Mouse (Mus musculus) small intestine, adult 2 months (tissue): ENCODE data around the gene Ptpra. TPM values are rescaled to one million over a fixed set of nuclear protein-coding genes. Genes with fewer than 3 reads are reported as not detected.
"Not testable (repeated sequence)": the region's sequence is repeated elsewhere in the genome, so short reads cannot be mapped to it uniquely, and the experiment has no call there.

Experiments used
- H3K27ac ChIP-seq: fragments of 200-500 bp; 2 replicates; pipeline ENCODE4 v1.5.1; 2012; ENCODE audit warnings: low read depth, low read length, control low read depth, inconsistent platforms; ENCODE audit not compliant: insufficient read depth
- H3K27me3 ChIP-seq: fragments of 200-500 bp; 2 replicates; pipeline ENCODE4 v1.6.1; 2012; ENCODE audit warnings: mild to moderate bottlenecking, moderate library complexity, low read length, inconsistent platforms; ENCODE audit not compliant: control insufficient read depth, insufficient read depth
- H3K36me3 ChIP-seq: fragments of 200-500 bp; 2 replicates; pipeline ENCODE4 v1.6.1; 2012; ENCODE audit warnings: mild to moderate bottlenecking, low read length, control low read depth, inconsistent platforms; ENCODE audit not compliant: control insufficient read depth, insufficient read depth
- H3K4me1 ChIP-seq: fragments of 200-500 bp; 2 replicates; pipeline ENCODE4 v1.6.1; 2012; ENCODE audit warnings: low read length, inconsistent platforms, mixed read lengths; ENCODE audit not compliant: control insufficient read depth, insufficient read depth, insufficient read length
- H3K4me3 ChIP-seq: fragments of 200-500 bp; 2 replicates; pipeline ENCODE4 v1.5.1; 2012; ENCODE audit warnings: low read depth, mild to moderate bottlenecking, control low read depth, inconsistent platforms, low read length, moderate library complexity
- CTCF ChIP-seq: fragments of 200-500 bp; IDR thresholded peaks from 2 replicates; pipeline ENCODE4 v1.5.1; 2012; ENCODE audit warnings: low read depth, mild to moderate bottlenecking, control low read depth, inconsistent platforms, low read length, moderate library complexity, mixed read lengths; ENCODE audit not compliant: insufficient replicate concordance, insufficient read length; ENCODE audit errors: extremely low read depth
- POLR2A ChIP-seq: fragments of 200-500 bp; IDR thresholded peaks from 2 replicates; pipeline ENCODE4 v1.6.1; 2012; ENCODE audit warnings: low read depth, mild to moderate bottlenecking, control low read depth, inconsistent platforms, low read length, moderate library complexity
- WGBS: fragments of 180-500 bp; shearing (Covaris S2); methylation state at CpG from one replicate; pipeline ENCODE4 v1.1.7; 2018; 5-methylcytosine and 5-hydroxymethylcytosine counted together
- polyA plus RNA-seq: library from polyadenylated mRNA; depleted of rRNA; stranded (reverse); fragments of >200 nt; gene quantifications from 2 replicates; pipeline ENCODE4 v1.2.3, GENCODE M21; 2012

The Ptpra gene
- polyA plus RNA-seq, 1 experiment, result 21.8 TPM

- H3K36me3 ChIP-seq, result peaks cover 15% of the 10 kb centered on the region
- 95% methylated on average over 8 of the region's 8 CpGs for WGBS
- TF ChIP-seq CTCF (no peak), POLR2A (no peak)
- H3K27ac ChIP-seq, result no peak overlapping the region
- no peaks in the 10 kb centered on the region for H3K27me3 ChIP-seq
- no peak overlapping the region for H3K4me3 ChIP-seq
- no peaks in the 10 kb centered on the region for H3K4me1 ChIP-seq
These were observed 63.8 kb downstream of the Ptpra start for GRCm38 (mm10) chr2:130513907-130514306.

- H3K36me3 ChIP-seq, result peaks cover 22% of the 10 kb centered on the region
- H3K4me3 ChIP-seq, result no peak overlapping the region
- WGBS, result 89% methylated on average over 5 of the region's 5 CpGs
- no peak overlapping the region for H3K27ac ChIP-seq
- no peaks in the 10 kb centered on the region for H3K27me3 ChIP-seq
- no peaks in the 10 kb centered on the region for H3K4me1 ChIP-seq
- no peak for TF ChIP-seq CTCF
- no peak for TF ChIP-seq POLR2A
These were observed 65.7 kb downstream of the Ptpra start for GRCm38 (mm10) chr2:130515791-130516190.

- Histone ChIP-seq H3K27me3 (no peaks in the 10 kb centered on the region), H3K36me3 (peaks cover 27% of the 10 kb centered on the region), H3K4me1 (no peaks in the 10 kb centered on the region), H3K27ac (no peak overlapping the region), H3K4me3 (no peak overlapping the region)
- 99% methylated on average over 2 of the region's 2 CpGs for WGBS
- TF ChIP-seq POLR2A (no peak), CTCF (no peak)
These were observed 71.8 kb downstream of the Ptpra start for GRCm38 (mm10) chr2:130521927-130522326.

GRCm38 (mm10) chr2:130525480-130525879 is 75.4 kb downstream of the Ptpra start:
- 88% methylated on average over 4 of the region's 4 CpGs for WGBS
- H3K27me3 ChIP-seq, result not testable (repeated sequence)

GRCm38 (mm10) chr2:130528457-130528856 is 78.4 kb downstream of the Ptpra start:
- H3K27me3 ChIP-seq, result no peaks in the 10 kb centered on the region
- H3K4me1 ChIP-seq, result no peaks in the 10 kb centered on the region

More at GRCm38 (mm10) chr2:130525480-130525879, 75.4 kb downstream of the Ptpra start:
- H3K27ac ChIP-seq, H3K4me3 ChIP-seq, H3K4me1 ChIP-seq: not testable (repeated sequence)
- H3K36me3 ChIP-seq, result peaks cover 17% of the 10 kb centered on the region

GRCm38 (mm10) chr2:130529290-130529689 is 79.2 kb downstream of the Ptpra start:
- Histone ChIP-seq H3K27me3 (no peaks in the 10 kb centered on the region), H3K4me1 (no peaks in the 10 kb centered on the region), H3K4me3 (no peak overlapping the region), H3K36me3 (peaks cover 24% of the 10 kb centered on the region), H3K27ac (no peak overlapping the region)
- no peak for TF ChIP-seq CTCF
- TF ChIP-seq POLR2A, result no peak
- WGBS, result 83% methylated on average over 2 of the region's 2 CpGs

More at GRCm38 (mm10) chr2:130528457-130528856, 78.4 kb downstream of the Ptpra start:
- TF ChIP-seq POLR2A, result no peak
- TF ChIP-seq CTCF, result no peak
- peaks cover 22% of the 10 kb centered on the region for H3K36me3 ChIP-seq
- H3K27ac ChIP-seq, result no peak overlapping the region
- 93% methylated on average over 6 of the region's 6 CpGs for WGBS
- no peak overlapping the region for H3K4me3 ChIP-seq

GRCm38 (mm10) chr2:130529925-130530324 is 79.8 kb downstream of the Ptpra start:
- Histone ChIP-seq H3K4me1 (no peaks in the 10 kb centered on the region), H3K27me3 (no peaks in the 10 kb centered on the region), H3K4me3 (no peak overlapping the region), H3K27ac (no peak overlapping the region), H3K36me3 (peaks cover 22% of the 10 kb centered on the region)
- WGBS, result 90% methylated on average over 7 of the region's 7 CpGs
- TF ChIP-seq POLR2A (no peak), CTCF (no peak)

GRCm38 (mm10) chr2:130532201-130532600 is 82.1 kb downstream of the Ptpra start:
- Histone ChIP-seq H3K36me3 (peaks cover 21% of the 10 kb centered on the region), H3K4me3 (no peak overlapping the region), H3K4me1 (no peaks in the 10 kb centered on the region), H3K27ac (no peak overlapping the region), H3K27me3 (no peaks in the 10 kb centered on the region)
- TF ChIP-seq CTCF (no peak), POLR2A (no peak)
- 64% methylated on average over 2 of the region's 2 CpGs for WGBS

- Histone ChIP-seq H3K27ac (no peak overlapping the region), H3K36me3 (peaks cover 22% of the 10 kb centered on the region), H3K4me1 (no peaks in the 10 kb centered on the region), H3K4me3 (no peak overlapping the region), H3K27me3 (no peaks in the 10 kb centered on the region)
- TF ChIP-seq CTCF (no peak), POLR2A (no peak)
- 90% methylated on average over 6 of the region's 6 CpGs for WGBS
These were observed 84.9 kb downstream of the Ptpra start for GRCm38 (mm10) chr2:130535017-130535416.
